Mouse (Mus musculus): ENCODE measurements at regions not wholly inside any gene's neighbourhood (a gene's known extent, or its start where the extent isn't known, plus 50 kb on each side); places are given as distances from the start of the nearest gene placed in this dataset.

DNA sequence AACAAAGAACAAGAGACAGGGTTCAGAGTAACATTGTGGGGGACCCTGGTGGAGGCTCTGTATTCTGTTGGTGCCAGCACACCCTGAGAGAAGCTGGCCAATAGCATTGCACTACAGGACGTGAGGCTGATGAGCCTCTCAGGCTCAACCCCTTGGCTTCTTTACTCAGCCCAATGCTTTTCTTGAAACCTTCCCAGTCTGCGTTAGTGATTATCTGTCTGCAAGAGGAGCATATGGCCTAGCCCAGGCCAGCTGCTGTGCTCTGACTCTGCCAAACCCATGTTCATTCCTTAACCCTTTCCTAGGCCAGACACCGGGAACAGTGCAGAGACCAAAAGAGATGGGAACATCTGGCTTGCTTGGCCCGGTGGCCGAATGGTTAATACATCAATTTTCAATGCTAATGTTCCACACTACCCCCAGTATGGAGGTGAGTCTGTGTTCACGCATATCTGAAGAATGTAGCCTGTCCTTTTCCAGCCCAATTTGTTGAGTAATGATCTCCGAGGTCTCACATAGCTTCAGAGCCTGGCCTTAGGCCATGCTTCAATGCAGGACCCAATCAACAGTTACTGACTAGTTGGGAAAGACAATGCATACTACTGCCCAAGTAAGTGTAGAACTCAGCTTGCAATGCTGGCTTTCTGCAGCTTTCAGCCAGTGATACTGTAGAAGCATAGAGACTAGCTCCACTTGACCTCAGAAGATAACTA, 192.5 kb downstream of the Etnk1 start:
- TF ChIP-seq CTCF (IDR thresholded peaks at IDR 0.05; ENCODE audit: low read depth), result no peak
- TF ChIP-seq EP300 (IDR thresholded peaks at IDR 0.05; ENCODE audit: low read depth), result no peak

Measured in liver, postnatal 0 days (tissue).